Mouse (Mus musculus) heart, adult 9 months (tissue): ENCODE results near the gene Gm6337.
"Not testable (repeated sequence)": the region's sequence is repeated elsewhere in the genome, so short reads cannot be mapped to it uniquely, and the experiment has no call there.

Source experiments
- DNase-seq, 2 experiments: peaks; one replicate each; pipeline ENCODE4 v3.0.0; 2022; ENCODE audit warnings: low spot score in 2 of 2

Gm6337 gene

GRCm38 (mm10) chr14:6058167-6058566 is at the start of gene Gm6337:
Gm6337 (minus strand) TSS chr14:6058267.
- not testable (repeated sequence) for DNase-seq

GRCm38 (mm10) chr14:6107500-6107899 is 49.4 kb upstream of the Gm6337 start:
- DNase-seq: not testable (repeated sequence)

GRCm38 (mm10) chr14:6093842-6094241 is 35.8 kb upstream of the Gm6337 start, which contains the start of gene Gm8206:
Gm8206 (minus strand) TSS chr14:6093942.
- not testable (repeated sequence) for DNase-seq
